Mouse (Mus musculus) ES-Bruce4 (cell line): Measurements from ENCODE around the gene Nexn. TPM values are rescaled to one million over a fixed set of nuclear protein-coding genes. Genes with fewer than 3 reads are reported as not detected.

Source experiments
- H3K27ac ChIP-seq: 2 replicates; pipeline ENCODE4 v1.5.1; 2012; ENCODE audit warnings: low read length, inconsistent platforms; ENCODE audit not compliant: insufficient read depth
- H3K27me3 ChIP-seq: 2 replicates; pipeline ENCODE4 v1.6.1; 2012; ENCODE audit warnings: mild to moderate bottlenecking, low read length, inconsistent platforms; ENCODE audit not compliant: control insufficient read depth, poor library complexity, insufficient read depth, severe bottlenecking
- H3K36me3 ChIP-seq: 2 replicates; pipeline ENCODE4 v1.6.1; 2012; ENCODE audit warnings: inconsistent platforms, mild to moderate bottlenecking, low read length, moderate library complexity; ENCODE audit not compliant: control insufficient read depth, poor library complexity, insufficient read depth, severe bottlenecking
- H3K4me1 ChIP-seq: one replicate; pipeline ENCODE4 v1.8.1; 2011; ENCODE audit warnings: low read length; ENCODE audit not compliant: control insufficient read depth, insufficient read depth
- H3K4me3 ChIP-seq: 2 replicates; pipeline ENCODE4 v1.5.1; 2011; ENCODE audit warnings: low read depth, mild to moderate bottlenecking, low read length
- H3K9ac ChIP-seq: 2 replicates; pipeline ENCODE4 v1.6.1; 2012; ENCODE audit warnings: low read depth, mild to moderate bottlenecking, inconsistent platforms; ENCODE audit not compliant: poor library complexity, severe bottlenecking
- H3K9me3 ChIP-seq: replicated peaks from 2 replicates; pipeline ENCODE4 v1.6.1; 2012; ENCODE audit warnings: mild to moderate bottlenecking, low read length, inconsistent platforms; ENCODE audit not compliant: control insufficient read depth, poor library complexity, insufficient read depth, severe bottlenecking
- CTCF ChIP-seq: IDR thresholded peaks from one replicate; pipeline ENCODE4 v1.8.1; 2011; ENCODE audit warnings: low read depth, low read length
- EP300 ChIP-seq: IDR thresholded peaks from 2 replicates; pipeline ENCODE4 v1.6.1; 2011; ENCODE audit warnings: low read depth, low read length; ENCODE audit not compliant: insufficient read depth
- POLR2A ChIP-seq: IDR thresholded peaks from one replicate; pipeline ENCODE4 v1.8.1; 2011; ENCODE audit warnings: low read length; ENCODE audit not compliant: insufficient read depth
- polyA plus RNA-seq: library from polyadenylated mRNA; stranded (reverse); fragments of >200 nt; gene quantifications from 2 replicates; pipeline ENCODE4 v1.2.4, GENCODE M21; 2011; ENCODE audit warnings: low read depth; ENCODE audit not compliant: missing spikeins, insufficient read depth, insufficient read length

Nexn gene
- polyA plus RNA-seq, 1 experiment: 19.6 TPM

GRCm38 (mm10) chr3:152293530-152294181 lies 27.5 kb upstream of the Nexn start:
- Histone ChIP-seq H3K36me3 (peaks cover 11% of the 10 kb centered on the region), H3K9me3 (no peaks in the 10 kb centered on the region), H3K27ac (no peak overlapping the region), H3K27me3 (no peaks in the 10 kb centered on the region), H3K4me3 (no peak overlapping the region), H3K9ac (no peak overlapping the region), H3K4me1 (no peaks in the 10 kb centered on the region)
- TF ChIP-seq POLR2A (no peak), CTCF (no peak), EP300 (no peak)

- H3K4me3 ChIP-seq: no peak overlapping the region
- H3K9me3 ChIP-seq: no peaks in the 10 kb centered on the region
- H3K27me3 ChIP-seq: no peaks in the 10 kb centered on the region
- no peak overlapping the region for H3K9ac ChIP-seq
- TF ChIP-seq POLR2A (no peak), EP300 (no peak), CTCF (no peak)
- no peaks in the 10 kb centered on the region for H3K4me1 ChIP-seq
- H3K27ac ChIP-seq: no peak overlapping the region
- peaks cover 8% of the 10 kb centered on the region for H3K36me3 ChIP-seq
Observed at GRCm38 (mm10) chr3:152291895-152292294, 25.7 kb upstream of the Nexn start.

- Histone ChIP-seq H3K27ac (no peak overlapping the region), H3K36me3 (peaks cover 12% of the 10 kb centered on the region), H3K4me3 (no peak overlapping the region), H3K4me1 (no peaks in the 10 kb centered on the region), H3K9ac (no peak overlapping the region), H3K27me3 (no peaks in the 10 kb centered on the region), H3K9me3 (no peaks in the 10 kb centered on the region)
- TF ChIP-seq POLR2A (no peak), CTCF (no peak), EP300 (no peak)
Observed at GRCm38 (mm10) chr3:152290175-152290798, 24.1 kb upstream of the Nexn start.

GRCm38 (mm10) chr3:152288740-152289139 lies 22.6 kb upstream of the Nexn start:
- no peak overlapping the region for H3K27ac ChIP-seq
- no peak overlapping the region for H3K4me3 ChIP-seq
- H3K9ac ChIP-seq: no peak overlapping the region
- H3K4me1 ChIP-seq: no peaks in the 10 kb centered on the region
- H3K9me3 ChIP-seq: no peaks in the 10 kb centered on the region
- no peaks in the 10 kb centered on the region for H3K27me3 ChIP-seq
- no peak for TF ChIP-seq CTCF
- TF ChIP-seq POLR2A: no peak
- no peak for TF ChIP-seq EP300
- H3K36me3 ChIP-seq: peaks cover 13% of the 10 kb centered on the region; the same call in 1 of the 2 replicates

GRCm38 (mm10) chr3:152288276-152288675 lies 22.1 kb upstream of the Nexn start:
- H3K27ac ChIP-seq: no peak overlapping the region
- no peak overlapping the region for H3K4me3 ChIP-seq
- H3K27me3 ChIP-seq: no peaks in the 10 kb centered on the region
- no peaks in the 10 kb centered on the region for H3K4me1 ChIP-seq
- no peak overlapping the region for H3K9ac ChIP-seq
- no peak for TF ChIP-seq POLR2A
- no peak for TF ChIP-seq EP300
- no peak for TF ChIP-seq CTCF
- H3K9me3 ChIP-seq: no peaks in the 10 kb centered on the region
- peaks cover 13% of the 10 kb centered on the region; the same call in 1 of the 2 replicates for H3K36me3 ChIP-seq

- peaks cover 13% of the 10 kb centered on the region; the same call in 1 of the 2 replicates for H3K36me3 ChIP-seq
- H3K27me3 ChIP-seq: no peaks in the 10 kb centered on the region
- no peaks in the 10 kb centered on the region for H3K9me3 ChIP-seq
- no peaks in the 10 kb centered on the region for H3K4me1 ChIP-seq
- no peak overlapping the region for H3K4me3 ChIP-seq
- no peak overlapping the region for H3K9ac ChIP-seq
- TF ChIP-seq POLR2A (no peak), CTCF (peak; percentile 60)
- H3K27ac ChIP-seq: no peak overlapping the region
Observed at GRCm38 (mm10) chr3:152287810-152288209, 21.7 kb upstream of the Nexn start.
